Mouse (Mus musculus) kidney, embryonic 16.5 days (tissue): ENCODE measurements around the gene Zfp296. TPM values are rescaled to one million over a fixed set of nuclear protein-coding genes. Genes with fewer than 3 reads are reported as not detected.

Experiments
- ATAC-seq: fragments of 200-750 bp; cut with Nextera tagmentation; 2 replicates; pipeline ENCODE4 v1.8.0; 2017; ENCODE audit warnings: moderate TSS enrichment; ENCODE audit not compliant: low FRiP score, low TSS enrichment
- H3K27ac ChIP-seq: fragments of 300-500 bp; sonication (generic); 2 replicates; pipeline ENCODE4 v1.5.1; 2014; ENCODE audit warnings: low read length
- H3K27me3 ChIP-seq: fragments of 300-500 bp; sonication (generic); 2 replicates; pipeline ENCODE4 v1.6.1; 2014; ENCODE audit warnings: low read length, control low read depth, mixed read lengths; ENCODE audit not compliant: insufficient read depth
- H3K36me3 ChIP-seq: fragments of 300-500 bp; sonication (generic); 2 replicates; pipeline ENCODE4 v1.6.1; 2014; ENCODE audit warnings: low read length, control low read depth, mixed read lengths; ENCODE audit not compliant: insufficient read depth
- H3K4me1 ChIP-seq: fragments of 300-500 bp; sonication (generic); 2 replicates; pipeline ENCODE4 v1.6.1; 2014; ENCODE audit warnings: low read length, control low read depth, mixed read lengths; ENCODE audit not compliant: insufficient read depth
- H3K4me2 ChIP-seq: fragments of 300-500 bp; sonication (generic); replicated peaks from 2 replicates; pipeline ENCODE4 v1.6.1; 2014; ENCODE audit warnings: low read depth, low read length
- H3K4me3 ChIP-seq: fragments of 300-500 bp; sonication (generic); 2 replicates; pipeline ENCODE4 v1.5.1; 2014; ENCODE audit warnings: mild to moderate bottlenecking, low read length
- H3K9ac ChIP-seq: fragments of 300-500 bp; sonication (generic); replicated peaks from 2 replicates; pipeline ENCODE4 v1.6.1; 2014; ENCODE audit warnings: low read length
- H3K9me3 ChIP-seq: fragments of 300-500 bp; sonication (generic); 2 replicates; pipeline ENCODE4 v1.6.1; 2016; ENCODE audit warnings: low read length, control low read depth
- WGBS: fragments of 180-500 bp; shearing (Covaris S2); extraction: QIAGEN DNeasy Blood & Tissue Kit; methylation state at CpG from one replicate; pipeline ENCODE4 v1.1.7; 2014; 5-methylcytosine and 5-hydroxymethylcytosine counted together
- polyA plus RNA-seq: library from polyadenylated mRNA; unstranded; fragments of >200 nt; fragmentation: Nextera tagmentation; extraction: Ambion mirVana; gene quantifications from 2 replicates; pipeline ENCODE4 v1.2.1, GENCODE M21; 2015

Zfp296 gene
- 0.46 and 0.71 TPM in 2 replicates for polyA plus RNA-seq

- H3K4me2 ChIP-seq, result peak within 1 kb of the TSS; percentile 89
- no peak within 1 kb of the TSS for H3K27ac ChIP-seq
- H3K4me1 ChIP-seq, result peaks cover 22% of the 10 kb centered on the region
- H3K9ac ChIP-seq, result peak within 1 kb of the TSS; percentile 55
- ATAC-seq, result no peak
- H3K36me3 ChIP-seq, result peaks cover 21% of the 10 kb centered on the region
- no peaks in the 10 kb centered on the region for H3K9me3 ChIP-seq
- WGBS, result under 1% methylated on average over 56 of the region's 56 CpGs
- peaks cover 30% of the 10 kb centered on the region for H3K27me3 ChIP-seq
- H3K4me3 ChIP-seq, result peak within 1 kb of the TSS; percentile 50
These were observed at the start of gene Zfp296, which contains the start of gene Gemin7 for GRCm38 (mm10) chr7:19577141-19577852. Gene Zfp296 (plus strand): TSS chr7:19577287. Gene Gemin7 (minus strand): TSS chr7:19577595.

GRCm38 (mm10) chr7:19531077-19531476 lies 46.0 kb upstream of the Zfp296 start:
- WGBS, result 63% methylated on average over 10 of the region's 10 CpGs

GRCm38 (mm10) chr7:19532240-19532639 lies 44.8 kb upstream of the Zfp296 start:
- Histone ChIP-seq H3K27me3 (no peaks in the 10 kb centered on the region), H3K4me2 (no peak overlapping the region), H3K9ac (no peak overlapping the region), H3K9me3 (no peaks in the 10 kb centered on the region), H3K4me1 (no peaks in the 10 kb centered on the region), H3K36me3 (peaks cover 50% of the 10 kb centered on the region), H3K27ac (no peak overlapping the region), H3K4me3 (no peak overlapping the region)
- WGBS, result 85% methylated on average over 14 of the region's 14 CpGs
- ATAC-seq, result no peak

More at GRCm38 (mm10) chr7:19531077-19531476, 46.0 kb upstream of the Zfp296 start:
- Histone ChIP-seq H3K36me3 (peaks cover 50% of the 10 kb centered on the region), H3K4me3 (no peak overlapping the region), H3K9ac (no peak overlapping the region), H3K27ac (no peak overlapping the region), H3K4me1 (no peaks in the 10 kb centered on the region), H3K4me2 (no peak overlapping the region), H3K9me3 (no peaks in the 10 kb centered on the region), H3K27me3 (0 out of 2 replicates have a peak, but pooled peaks cover under 1% of the 10 kb centered on the region)
- ATAC-seq, result no peak

GRCm38 (mm10) chr7:19534676-19535075 lies 42.4 kb upstream of the Zfp296 start:
- Histone ChIP-seq H3K27ac (no peak overlapping the region), H3K36me3 (peaks cover 40% of the 10 kb centered on the region), H3K9me3 (no peaks in the 10 kb centered on the region), H3K9ac (no peak overlapping the region), H3K4me3 (no peak overlapping the region), H3K27me3 (no peaks in the 10 kb centered on the region), H3K4me1 (no peaks in the 10 kb centered on the region), H3K4me2 (no peak overlapping the region)
- 90% methylated on average over 10 of the region's 10 CpGs for WGBS
- ATAC-seq, result no peak

- H3K27me3 ChIP-seq, result no peaks in the 10 kb centered on the region
- peaks cover 24% of the 10 kb centered on the region for H3K4me1 ChIP-seq
- no peak overlapping the region for H3K4me2 ChIP-seq
- H3K4me3 ChIP-seq, result no peak overlapping the region
- H3K9ac ChIP-seq, result no peak overlapping the region
- no peak overlapping the region for H3K27ac ChIP-seq
- no peak for ATAC-seq
- H3K36me3 ChIP-seq, result no peaks in the 10 kb centered on the region
- no peaks in the 10 kb centered on the region for H3K9me3 ChIP-seq
- 79% methylated on average over 2 of the region's 2 CpGs for WGBS
These were observed 36.1 kb upstream of the Zfp296 start for GRCm38 (mm10) chr7:19540771-19541566.

- H3K27ac ChIP-seq, result no peak overlapping the region
These were observed 35.4 kb upstream of the Zfp296 start for GRCm38 (mm10) chr7:19541681-19542154.

GRCm38 (mm10) chr7:19542155-19542691 lies 34.9 kb upstream of the Zfp296 start:
- WGBS, result 64% methylated on average over 8 of the region's 8 CpGs
- Histone ChIP-seq H3K4me1 (peaks cover 26% of the 10 kb centered on the region), H3K27me3 (no peaks in the 10 kb centered on the region), H3K4me2 (no peak overlapping the region), H3K9me3 (no peaks in the 10 kb centered on the region), H3K36me3 (no peaks in the 10 kb centered on the region), H3K27ac (no peak overlapping the region), H3K9ac (no peak overlapping the region), H3K4me3 (no peak overlapping the region)
- ATAC-seq, result peak; percentile 40; the same call in 1 of the 2 replicates

More at GRCm38 (mm10) chr7:19541681-19542154, 35.4 kb upstream of the Zfp296 start:
- 0 out of 2 replicates have a peak, but pooled peaks have one; percentile 10 for ATAC-seq
- H3K4me2 ChIP-seq, result no peak overlapping the region
- no peak overlapping the region for H3K4me3 ChIP-seq
- H3K9me3 ChIP-seq, result no peaks in the 10 kb centered on the region
- H3K4me1 ChIP-seq, result peaks cover 26% of the 10 kb centered on the region
- no peaks in the 10 kb centered on the region for H3K36me3 ChIP-seq
- 52% methylated on average over 7 of the region's 7 CpGs for WGBS
- H3K27me3 ChIP-seq, result no peaks in the 10 kb centered on the region
- no peak overlapping the region for H3K9ac ChIP-seq

- no peak overlapping the region for H3K27ac ChIP-seq
- no peaks in the 10 kb centered on the region for H3K27me3 ChIP-seq
- no peaks in the 10 kb centered on the region for H3K36me3 ChIP-seq
- peaks cover 26% of the 10 kb centered on the region for H3K4me1 ChIP-seq
- no peaks in the 10 kb centered on the region for H3K9me3 ChIP-seq
- 52% methylated on average over 6 of the region's 6 CpGs for WGBS
- no peak overlapping the region for H3K4me3 ChIP-seq
- H3K9ac ChIP-seq, result no peak overlapping the region
- no peak for ATAC-seq
- no peak overlapping the region for H3K4me2 ChIP-seq
These were observed 33.5 kb upstream of the Zfp296 start for GRCm38 (mm10) chr7:19543584-19543983.

GRCm38 (mm10) chr7:19546007-19546406 lies 31.1 kb upstream of the Zfp296 start:
- Histone ChIP-seq H3K27ac (no peak overlapping the region), H3K4me2 (no peak overlapping the region), H3K27me3 (no peaks in the 10 kb centered on the region), H3K9me3 (no peaks in the 10 kb centered on the region), H3K4me3 (no peak overlapping the region), H3K9ac (no peak overlapping the region), H3K36me3 (no peaks in the 10 kb centered on the region), H3K4me1 (peaks cover 23% of the 10 kb centered on the region)
- 41% methylated on average over 3 of the region's 3 CpGs for WGBS
- ATAC-seq, result no peak
